Mouse (Mus musculus) right cerebral cortex, postnatal 10 days (tissue): ENCODE results near the gene Gm11114.

Experiments
- DNase-seq, 2 experiments: peaks; one replicate each; pipeline ENCODE4 v3.0.0; 2021; ENCODE audit warnings: low spot score in 2 of 2

Gm11114 gene

GRCm38 (mm10) chr9:85312473-85312872 is at the start of gene Gm11114:
Gm11114 (plus strand) TSS chr9:85312773.
- DNase-seq = no peak

- no peak for DNase-seq
These were observed 45.7 kb upstream of the Gm11114 start for GRCm38 (mm10) chr9:85266847-85267246.

DNA sequence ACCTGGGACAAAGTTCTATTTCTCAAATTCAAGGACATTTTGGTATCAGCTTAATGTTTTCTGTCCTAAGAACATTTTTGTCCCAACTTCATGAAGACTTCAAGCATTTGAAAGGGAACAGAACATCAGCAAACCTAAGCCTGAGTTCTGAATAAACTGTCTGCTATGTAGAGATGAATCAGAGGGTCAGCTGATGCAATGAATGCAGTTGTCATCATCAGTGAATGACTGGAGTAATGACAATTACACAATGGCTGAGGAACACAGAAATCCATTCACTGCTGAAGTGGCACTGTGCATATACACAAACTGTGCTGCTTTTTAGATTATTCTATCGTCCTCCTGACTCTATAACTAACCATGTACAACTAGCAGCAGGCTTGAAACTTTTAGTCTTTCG is 38.5 kb upstream of the Gm11114 start:
- no peak for DNase-seq

GRCm38 (mm10) chr9:85302849-85303248 is 9.7 kb upstream of the Gm11114 start:
- no peak for DNase-seq

- no peak for DNase-seq
These were observed 9.2 kb upstream of the Gm11114 start for GRCm38 (mm10) chr9:85303378-85303777.

DNA sequence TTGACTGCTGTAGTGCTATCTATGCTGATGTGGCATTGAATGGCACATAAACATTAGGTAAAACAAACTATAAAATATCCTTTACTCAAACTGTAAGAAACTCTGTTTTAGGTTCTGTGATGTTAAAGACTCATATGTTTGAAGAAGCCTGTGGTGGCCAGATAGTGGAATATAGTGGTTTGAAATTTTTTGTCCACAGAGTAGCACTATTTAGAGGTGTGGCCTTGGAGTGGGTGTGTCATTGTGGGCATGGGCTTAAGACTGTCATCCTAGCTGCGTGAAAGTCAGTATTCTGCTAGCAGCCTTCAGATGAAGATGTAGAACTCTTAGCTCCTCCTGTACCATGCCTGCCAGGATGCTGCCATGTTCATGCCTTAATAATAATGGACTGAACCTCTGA is 3.5 kb downstream of the Gm11114 start:
- DNase-seq = no peak

DNA sequence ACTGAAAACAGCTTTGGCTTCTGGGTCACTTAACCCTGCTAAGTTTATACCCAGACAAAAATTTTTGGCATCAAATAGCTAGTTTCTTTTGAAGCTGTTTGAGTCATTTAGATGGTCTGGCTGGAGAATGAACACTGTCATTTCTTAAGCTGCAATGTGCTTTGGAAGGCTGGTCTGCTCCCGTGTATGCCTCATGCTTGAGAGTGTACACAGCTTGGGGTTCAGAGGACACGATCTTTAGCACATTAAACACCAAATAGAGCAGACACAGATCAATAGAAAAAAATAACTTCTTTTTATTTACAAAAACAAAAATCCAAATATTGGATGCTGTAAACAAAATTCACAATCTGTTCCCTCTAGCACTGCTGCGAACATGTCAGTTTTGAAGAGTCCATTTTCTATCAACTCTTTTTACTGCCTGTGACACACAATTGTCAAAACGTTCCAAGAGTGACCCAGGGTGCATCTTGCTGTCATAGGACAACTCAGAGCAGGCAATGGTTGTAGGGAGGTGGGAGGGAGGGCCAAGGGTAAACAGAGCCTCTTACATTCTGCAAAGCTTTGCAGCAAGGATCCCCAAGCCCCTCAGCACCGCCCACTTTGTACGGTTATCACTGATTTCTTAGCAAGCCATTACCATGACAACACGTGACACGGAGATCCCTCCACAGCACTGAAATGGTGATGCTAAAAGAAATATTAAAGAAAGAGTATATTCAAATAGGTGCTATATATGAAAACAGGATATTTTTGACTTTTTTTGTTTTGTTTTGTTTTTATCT is 7.8 kb downstream of the Gm11114 start:
- DNase-seq = no peak

DNA sequence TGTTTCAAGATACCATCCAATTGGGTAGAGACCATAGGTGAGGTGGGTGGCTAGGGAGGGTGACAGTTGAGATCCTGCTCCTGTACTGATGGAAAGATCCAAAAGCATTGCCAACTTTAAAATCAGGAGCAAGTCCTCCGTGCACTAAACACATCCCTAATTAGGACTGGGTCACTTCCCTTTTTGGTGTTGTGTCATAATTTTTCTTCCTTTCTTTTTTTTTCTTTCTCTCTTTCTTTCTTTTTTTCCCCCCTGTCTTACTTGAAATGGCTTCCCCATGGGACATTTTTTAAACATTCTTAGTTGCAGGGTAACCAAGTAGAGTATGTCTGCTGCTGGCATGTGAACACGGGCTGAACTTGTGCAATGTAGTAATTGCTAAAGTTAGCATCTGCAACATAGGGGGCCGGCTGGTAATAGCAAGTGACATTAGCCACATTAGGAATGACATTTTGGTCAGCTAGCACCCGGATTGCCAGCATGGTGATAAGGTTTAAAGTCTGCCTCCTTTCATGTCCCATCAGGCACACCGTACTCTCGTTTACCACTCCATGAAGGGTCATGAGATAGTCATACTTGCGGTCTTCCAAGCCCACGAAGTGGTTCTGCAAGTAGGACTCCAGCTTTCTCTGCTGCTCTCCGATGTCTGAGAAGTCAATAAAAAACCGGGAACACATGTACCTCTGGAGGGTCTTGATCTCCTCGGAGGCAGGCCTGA is 11.7 kb downstream of the Gm11114 start:
- no peak for DNase-seq

GRCm38 (mm10) chr9:85325201-85325868 is 12.8 kb downstream of the Gm11114 start:
- no peak for DNase-seq

- DNase-seq = peak; percentile 31 to 35
These were observed 14.0 kb downstream of the Gm11114 start for GRCm38 (mm10) chr9:85326292-85327241.

- DNase-seq = peak; percentile 70 to 75
These were observed 15.0 kb downstream of the Gm11114 start, which contains the start of gene Tent5a for GRCm38 (mm10) chr9:85327242-85328211. Tent5a (minus strand) TSS chr9:85327348.

GRCm38 (mm10) chr9:85328259-85328658 is 15.7 kb downstream of the Gm11114 start:
- peak; percentile 84 to 89 for DNase-seq

GRCm38 (mm10) chr9:85331521-85331920 is 18.9 kb downstream of the Gm11114 start:
- DNase-seq = no peak

- no peak for DNase-seq
These were observed 23.5 kb downstream of the Gm11114 start for GRCm38 (mm10) chr9:85336046-85336445.

GRCm38 (mm10) chr9:85340303-85340702 is 27.7 kb downstream of the Gm11114 start:
- no peak for DNase-seq

GRCm38 (mm10) chr9:85342892-85343785 is 30.6 kb downstream of the Gm11114 start:
- no peak for DNase-seq

DNA sequence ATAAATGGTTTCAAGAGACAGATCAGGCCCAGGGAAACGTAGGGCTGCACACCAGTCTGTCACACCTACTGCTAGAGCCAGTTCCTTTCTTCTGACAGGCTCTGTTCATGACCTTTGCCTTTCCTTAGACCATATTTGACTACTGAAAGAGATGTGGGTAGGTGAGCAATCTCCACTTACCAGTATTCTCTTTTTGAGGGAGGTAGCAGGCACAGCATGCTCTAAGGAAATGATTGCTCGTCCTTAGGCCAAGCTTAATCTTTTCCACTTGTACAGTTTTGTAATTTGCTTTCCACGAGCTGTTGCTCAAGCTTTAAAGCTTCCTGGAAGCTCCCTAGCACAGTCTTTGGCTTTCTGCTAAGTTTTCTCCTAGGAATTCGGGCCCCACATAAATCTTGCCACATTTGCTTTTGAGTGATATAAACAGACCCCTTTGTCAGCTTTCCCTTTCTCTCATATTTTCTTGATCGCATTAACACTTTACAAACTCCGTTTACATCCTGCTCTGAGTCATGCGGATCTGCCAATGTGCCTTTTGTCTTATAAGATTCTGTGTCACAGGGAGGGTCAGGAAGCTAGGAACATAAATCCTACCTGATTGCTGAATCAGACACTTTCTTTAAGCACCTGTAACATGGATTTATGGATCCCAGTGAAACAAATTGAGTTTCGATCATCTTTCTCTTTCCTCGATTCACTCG is 35.4 kb downstream of the Gm11114 start:
- DNase-seq = no peak

- DNase-seq = no peak
These were observed 43.0 kb downstream of the Gm11114 start for GRCm38 (mm10) chr9:85355559-85355958.
